Mouse (Mus musculus) erythroblast, adult 5-6 weeks (primary cell): Measurements from ENCODE around the gene Gm20388. TPM values are rescaled to one million over a fixed set of nuclear protein-coding genes. Genes with fewer than 3 reads are reported as not detected.

Experiments
- ATAC-seq: replicated peaks from 2 replicates; pipeline ENCODE4 v1.8.0; 2016; ENCODE audit warnings: moderate number of reproducible peaks, mild to moderate bottlenecking, moderate TSS enrichment, inconsistent platforms; ENCODE audit not compliant: poor library complexity, low FRiP score, severe bottlenecking
- total RNA-seq, 2 experiments: library from RNA; stranded (forward) in 1 of 2; stranded (reverse) in 1 of 2; fragments of 150-400 nt in 1 of 2; fragments of 200-764, 138-1000 nt in 1 of 2; gene quantifications; 2 replicates each; pipeline versions ENCODE4 v1.2.3 to v1.2.4; 2015 to 2017; ENCODE audit warnings: low replicate concordance in 2 of 2

The Gm20388 gene
- total RNA-seq, 2 experiments from 2014 or later = 2.9 to 7.8 TPM

DNA sequence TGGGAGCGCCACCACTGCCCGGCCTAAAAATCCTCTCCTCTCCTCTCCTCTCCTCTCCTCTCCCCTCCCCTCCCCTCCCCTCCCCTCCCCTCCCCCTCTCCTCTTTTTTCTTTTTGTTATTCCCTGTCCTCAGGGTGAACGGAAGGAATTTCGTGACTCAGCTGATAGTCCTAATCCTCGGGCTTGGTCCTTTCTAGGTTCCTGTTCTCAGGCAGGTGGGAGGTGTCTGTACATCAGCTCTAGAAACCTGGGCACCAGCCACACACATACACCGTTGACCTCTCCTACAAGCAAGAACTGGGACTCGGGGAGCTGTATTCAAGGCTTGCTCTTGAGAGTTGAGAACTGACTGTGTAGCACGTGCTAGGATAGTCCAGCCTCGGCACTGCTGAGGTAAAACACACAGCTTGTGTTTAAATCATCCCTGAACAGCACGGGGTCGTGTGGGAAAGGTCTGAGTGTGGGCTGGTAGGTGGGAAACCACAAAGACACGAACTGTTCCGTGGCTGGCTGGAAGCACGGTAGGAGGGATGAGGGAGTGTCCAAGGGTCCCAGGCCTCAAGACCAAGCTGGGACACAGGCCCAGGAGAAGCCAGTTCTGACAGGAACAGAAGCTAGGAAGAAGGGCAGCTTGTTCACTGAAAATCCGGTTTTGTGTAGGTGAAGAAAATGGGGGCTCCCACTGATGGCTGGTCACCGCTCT lies 620.5 kb downstream of the Gm20388 start:
- ATAC-seq = no peak

- no peak for ATAC-seq
These were observed 621.3 kb downstream of the Gm20388 start for GRCm38 (mm10) chr8:120531775-120532516.

- ATAC-seq = no peak
These were observed 622.0 kb downstream of the Gm20388 start for GRCm38 (mm10) chr8:120532517-120533215.

GRCm38 (mm10) chr8:120533380-120533779 lies 622.7 kb downstream of the Gm20388 start:
- ATAC-seq = no peak

- ATAC-seq = no peak
These were observed 623.4 kb downstream of the Gm20388 start for GRCm38 (mm10) chr8:120534080-120534479.

DNA sequence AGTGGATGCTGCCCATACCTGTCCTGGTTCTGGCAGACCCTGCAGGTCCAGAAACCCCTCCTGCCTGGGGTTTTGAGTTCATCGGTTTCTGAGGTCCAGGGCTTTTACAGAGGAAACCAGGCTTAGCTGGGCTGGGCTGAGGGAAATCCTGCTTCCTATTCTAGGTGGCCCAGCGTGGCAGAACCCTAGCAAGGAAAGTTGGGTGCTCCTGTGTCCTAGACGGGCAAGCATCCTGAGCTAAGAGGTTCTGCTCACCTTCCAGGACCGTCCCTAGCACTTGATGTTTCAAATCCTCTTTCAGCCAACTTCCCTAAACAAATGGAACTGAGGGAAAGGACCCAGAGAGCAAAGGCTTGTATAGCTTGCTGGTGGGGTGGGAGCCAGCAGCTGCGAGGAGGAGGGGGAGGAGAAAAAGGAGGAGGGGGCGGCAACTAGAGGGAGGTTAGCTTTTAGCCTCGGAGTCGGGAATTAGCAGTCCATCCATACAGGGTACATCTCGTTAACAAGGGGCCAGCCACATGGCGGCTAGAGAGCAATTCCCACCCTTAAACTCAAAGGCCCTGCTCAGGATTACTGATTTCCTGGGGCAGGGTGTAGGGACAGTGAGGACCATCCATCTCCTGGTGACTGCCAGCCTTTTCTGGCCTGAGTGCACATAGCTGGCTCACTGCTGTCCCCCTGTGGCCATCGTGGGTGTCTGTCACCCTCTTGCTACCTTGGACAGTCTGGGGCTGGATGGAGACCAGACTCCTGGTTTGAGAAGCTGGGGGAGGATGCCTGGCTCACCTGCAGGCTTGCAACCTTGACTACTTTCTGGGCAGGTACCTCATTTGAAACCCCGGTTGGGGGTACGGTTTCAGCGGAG lies 624.1 kb downstream of the Gm20388 start:
- ATAC-seq = peak; percentile 68

DNA sequence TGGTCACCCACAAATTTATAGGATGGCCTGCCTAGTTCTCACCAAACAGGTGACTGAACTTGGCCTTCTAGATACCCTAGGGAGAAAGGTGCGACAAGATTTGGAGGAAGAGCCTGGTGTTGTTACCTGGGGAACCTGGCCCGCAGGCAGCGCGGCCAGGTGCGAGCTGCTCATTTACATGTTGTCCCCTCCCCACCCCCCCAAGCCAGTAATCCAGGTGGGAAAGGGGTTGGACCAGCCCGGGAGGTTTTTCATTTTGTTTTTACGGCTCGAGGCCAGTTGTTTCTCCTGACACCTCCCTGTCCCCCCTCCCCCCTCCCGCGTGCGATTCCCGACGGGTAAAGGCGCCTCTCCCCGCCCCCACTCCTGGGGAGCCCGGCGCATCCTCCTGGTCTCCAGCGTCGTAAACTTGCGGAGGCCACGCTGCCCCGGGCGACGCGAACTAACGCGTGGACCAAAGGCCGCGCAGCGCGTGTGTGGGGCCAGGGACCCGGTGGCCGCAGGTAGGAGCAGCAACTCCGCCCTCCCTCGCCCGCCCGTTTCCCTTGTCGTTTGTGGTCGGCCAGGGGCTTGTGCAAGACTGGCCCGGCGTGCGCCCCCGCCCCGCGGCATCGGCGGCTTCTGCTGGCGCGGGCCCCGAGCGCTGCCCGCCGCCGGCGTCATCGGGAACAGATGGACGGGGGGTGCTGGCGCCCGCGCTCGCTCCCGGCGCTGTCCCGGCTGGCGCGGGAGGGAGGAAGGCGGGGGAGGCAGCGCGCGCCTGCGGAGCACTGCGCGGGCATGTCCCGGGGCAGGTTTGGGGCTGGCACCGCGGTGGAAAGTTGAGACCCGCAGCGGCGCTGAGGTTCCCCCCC lies 625.0 kb downstream of the Gm20388 start:
- no peak for ATAC-seq

DNA sequence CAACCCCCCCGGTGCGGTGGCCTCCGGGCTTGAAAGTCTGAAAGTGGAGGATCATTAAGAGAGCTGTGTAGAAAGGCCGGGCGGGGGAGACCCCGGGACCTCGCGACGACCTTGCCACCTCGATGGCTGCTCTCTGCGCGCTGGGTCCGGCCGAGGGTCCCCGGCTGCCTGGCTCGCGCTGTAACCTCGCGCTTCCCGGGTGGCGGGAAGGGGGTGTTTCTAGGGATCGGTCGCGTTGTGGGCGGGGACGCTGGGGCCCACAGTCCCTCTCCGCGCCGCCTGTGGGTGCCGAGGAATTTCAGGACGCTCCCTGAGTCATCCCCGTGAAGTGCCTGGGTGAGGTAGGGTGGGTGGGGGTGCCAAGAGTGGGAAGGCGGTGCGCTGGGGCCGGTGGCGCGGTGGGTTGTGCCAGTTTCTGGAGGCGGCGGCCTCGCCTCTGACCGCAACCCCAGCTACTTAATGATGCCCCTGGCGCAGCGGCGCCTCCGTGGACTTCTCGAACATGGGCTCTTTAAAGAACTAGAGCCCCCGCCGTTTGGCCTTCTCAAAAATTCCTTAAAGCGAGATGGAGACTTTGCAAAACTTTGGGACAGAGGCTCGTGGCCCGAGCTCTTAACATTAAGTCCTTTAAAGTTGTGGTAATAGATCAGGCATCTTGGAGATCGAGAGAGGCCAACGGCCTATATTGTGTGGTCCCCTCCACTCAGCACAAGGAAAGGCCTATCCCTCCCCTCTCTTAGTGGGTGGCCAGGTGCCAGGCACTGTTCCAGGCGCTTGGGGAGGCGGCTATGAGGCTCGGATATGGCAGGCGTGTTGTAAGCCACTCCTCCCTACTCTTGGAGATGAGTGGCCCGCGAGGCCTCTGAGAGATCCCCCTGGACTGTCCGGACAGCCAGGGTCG lies 625.9 kb downstream of the Gm20388 start:
- peak; percentile 3 for ATAC-seq

- peak; percentile 65 for ATAC-seq
These were observed 626.7 kb downstream of the Gm20388 start for GRCm38 (mm10) chr8:120537207-120537817.

DNA sequence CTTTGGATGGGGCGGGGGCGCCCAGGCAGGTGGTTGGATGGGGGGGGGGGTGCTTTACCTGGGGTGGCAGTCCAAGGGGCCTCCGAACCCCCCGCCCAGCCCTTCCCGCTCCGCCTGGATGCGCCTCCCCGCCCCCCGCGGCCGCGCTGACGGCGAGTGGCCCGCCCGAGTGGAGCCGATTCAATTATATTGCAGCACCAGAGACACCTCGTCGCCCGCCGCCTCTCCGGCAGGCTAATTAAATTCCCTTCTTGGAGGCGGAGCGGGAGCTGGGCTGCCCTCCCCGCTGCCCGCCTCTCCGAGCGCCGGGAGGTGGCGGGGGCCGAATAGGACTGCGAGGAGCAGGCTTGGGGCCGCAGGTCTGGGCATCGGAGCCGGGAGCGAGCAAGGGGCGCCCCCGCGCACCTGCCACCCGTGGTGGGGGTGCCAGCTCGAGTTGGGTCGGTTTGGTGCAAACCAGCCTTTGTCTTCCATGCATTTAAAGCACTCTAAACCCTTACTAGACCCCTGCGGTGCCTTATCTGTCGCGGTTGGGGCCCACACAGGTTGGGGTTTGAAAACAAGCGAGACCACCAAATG lies 627.3 kb downstream of the Gm20388 start:
- ATAC-seq = no peak

GRCm38 (mm10) chr8:120538397-120539240 lies 628.0 kb downstream of the Gm20388 start:
- peak; percentile 44 for ATAC-seq

- ATAC-seq = no peak
These were observed 628.7 kb downstream of the Gm20388 start for GRCm38 (mm10) chr8:120539381-120539774.

DNA sequence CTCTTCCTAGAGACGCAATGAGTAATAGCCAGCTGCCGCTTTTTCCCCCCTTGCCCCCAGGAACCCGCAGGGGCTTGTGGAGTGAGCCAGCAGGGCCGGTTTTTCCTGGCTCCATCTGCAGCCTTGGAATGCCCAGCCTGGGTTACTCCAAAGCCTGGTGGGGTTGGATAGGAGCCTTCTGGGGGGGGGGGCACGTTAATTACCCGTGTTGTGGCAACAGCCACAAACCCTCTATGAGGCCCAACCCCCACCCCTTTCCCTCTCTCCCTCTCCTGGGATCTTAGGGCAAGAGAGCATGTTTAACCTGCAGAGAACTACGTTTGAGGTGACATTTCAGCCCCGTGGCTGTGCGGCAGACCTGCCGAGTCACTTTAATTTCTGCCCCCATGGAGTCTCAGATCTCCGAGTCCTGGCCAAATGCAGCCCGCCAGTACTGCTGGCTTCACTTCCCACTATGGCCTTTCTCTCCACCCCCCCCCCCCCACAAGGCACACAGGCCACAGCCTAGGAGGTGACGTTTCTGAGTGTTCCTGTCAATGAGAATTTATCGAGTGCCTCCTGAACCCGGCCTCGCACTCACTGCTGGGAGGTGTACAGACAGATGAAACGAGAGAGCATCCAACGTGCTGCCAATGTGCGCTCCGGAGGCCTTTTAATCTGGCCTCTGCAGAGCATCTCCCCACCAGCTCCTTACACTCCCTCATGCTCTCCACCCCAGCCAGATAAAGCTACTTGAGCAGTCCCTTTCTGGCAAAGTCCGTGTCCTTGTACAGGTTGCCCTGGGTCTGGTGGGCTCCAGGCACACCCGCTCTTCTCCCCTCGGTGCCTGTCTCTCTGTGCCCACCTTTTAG lies 629.4 kb downstream of the Gm20388 start:
- peak; percentile 66 for ATAC-seq

DNA sequence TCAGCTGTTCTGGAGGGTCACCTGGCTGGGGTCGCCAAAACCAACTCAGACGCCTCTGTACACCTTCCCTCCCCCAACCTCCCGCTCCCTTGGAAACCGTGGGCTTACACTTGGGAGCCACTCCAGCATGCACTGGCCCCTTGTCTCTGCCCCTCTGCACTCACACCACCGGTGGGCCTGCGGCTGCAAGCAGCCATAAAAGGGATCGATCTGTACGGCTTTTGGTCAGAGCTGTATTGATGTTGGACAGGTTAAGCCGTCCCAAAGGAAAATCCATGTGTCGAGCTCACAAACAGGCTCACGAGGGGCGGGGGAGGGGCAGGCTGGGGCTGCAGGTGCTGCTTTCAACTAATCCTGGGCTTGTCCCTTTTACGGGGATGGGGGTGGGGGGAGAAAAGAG lies 632.4 kb downstream of the Gm20388 start:
- ATAC-seq = no peak

- ATAC-seq = no peak
These were observed 632.9 kb downstream of the Gm20388 start for GRCm38 (mm10) chr8:120543416-120544055.
